Mouse (Mus musculus) embryonic facial prominence, embryonic 14.5 days (tissue): Measurements from ENCODE around the gene Eef1a1. TPM values are rescaled to one million over a fixed set of nuclear protein-coding genes. Genes with fewer than 3 reads are reported as not detected.
"Not testable (repeated sequence)": the region's sequence is repeated elsewhere in the genome, so short reads cannot be mapped to it uniquely, and the experiment has no call there.

Experiments
- ATAC-seq: fragments of 200-750 bp; cut with Nextera tagmentation; 2 replicates; pipeline ENCODE4 v1.8.0; 2017; ENCODE audit warnings: low read depth, moderate number of reproducible peaks, moderate TSS enrichment
- DNase-seq: peaks from one replicate; pipeline ENCODE4 v3.0.0-alpha.2; 2015; ENCODE audit warnings: low spot score
- H3K27ac ChIP-seq: fragments of 300-500 bp; sonication (generic); replicated peaks from 2 replicates; pipeline ENCODE4 v1.5.1; 2014; ENCODE audit warnings: low read depth, mild to moderate bottlenecking, low read length, moderate library complexity
- H3K27me3 ChIP-seq: fragments of 300-500 bp; sonication (generic); replicated peaks from 2 replicates; pipeline ENCODE4 v1.6.1; 2014; ENCODE audit warnings: low read length; ENCODE audit not compliant: control insufficient read depth, insufficient read depth
- H3K36me3 ChIP-seq: fragments of 300-500 bp; sonication (generic); 2 replicates; pipeline ENCODE4 v1.6.1; 2014; ENCODE audit warnings: low read length, mixed read lengths; ENCODE audit not compliant: control insufficient read depth, insufficient read depth
- H3K4me1 ChIP-seq: fragments of 300-500 bp; sonication (generic); 2 replicates; pipeline ENCODE4 v1.6.1; 2014; ENCODE audit warnings: antibody characterized with exemption, low read length; ENCODE audit not compliant: control insufficient read depth, insufficient read depth
- H3K4me2 ChIP-seq: fragments of 300-500 bp; sonication (generic); 2 replicates; pipeline ENCODE4 v1.6.1; 2014; ENCODE audit warnings: low read depth, mild to moderate bottlenecking, low read length, moderate library complexity, mixed read lengths
- H3K4me3 ChIP-seq: fragments of 300-500 bp; sonication (generic); 2 replicates; pipeline ENCODE4 v1.5.1; 2014; ENCODE audit warnings: low read depth, mild to moderate bottlenecking, low read length
- H3K9ac ChIP-seq: fragments of 300-500 bp; sonication (generic); 2 replicates; pipeline ENCODE4 v1.6.1; 2014; ENCODE audit warnings: low read depth, mild to moderate bottlenecking, low read length, moderate library complexity, mixed read lengths
- H3K9me3 ChIP-seq: fragments of 300-500 bp; sonication (generic); 2 replicates; pipeline ENCODE4 v1.6.1; 2016; ENCODE audit warnings: low read length; ENCODE audit not compliant: control insufficient read depth
- WGBS: fragments of 180-500 bp; shearing (Covaris S2); extraction: QIAGEN DNeasy Blood & Tissue Kit; methylation state at CpG from one replicate; pipeline ENCODE4 v1.1.7; 2014; 5-methylcytosine and 5-hydroxymethylcytosine counted together
- polyA plus RNA-seq: library from polyadenylated mRNA; unstranded; fragments of >200 nt; fragmentation: Nextera tagmentation; extraction: Ambion mirVana; gene quantifications from 2 replicates; pipeline ENCODE4 v1.2.1, GENCODE M21; 2014

Eef1a1 gene
- polyA plus RNA-seq, 1 experiment from 2014 or later, result 5,674 TPM

- no peaks in the 10 kb centered on the region for H3K9me3 ChIP-seq
- H3K4me3 ChIP-seq, result no peak overlapping the region
- ATAC-seq (no peak), DNase-seq (no peak)
- no peaks in the 10 kb centered on the region for H3K36me3 ChIP-seq
- H3K9ac ChIP-seq, result no peak overlapping the region
- H3K4me2 ChIP-seq, result no peak overlapping the region
- H3K27ac ChIP-seq, result no peak overlapping the region
- WGBS, result 70% methylated on average over 4 of the region's 4 CpGs
- H3K4me1 ChIP-seq, result peaks cover 11% of the 10 kb centered on the region
- H3K27me3 ChIP-seq, result no peaks in the 10 kb centered on the region
Measured at GRCm38 (mm10) chr9:78504133-78504532, 15.2 kb upstream of the Eef1a1 start.

- peaks cover 11% of the 10 kb centered on the region for H3K4me1 ChIP-seq
- 11% methylated on average over 6 of the region's 6 CpGs for WGBS
- H3K9me3 ChIP-seq, result no peaks in the 10 kb centered on the region
- peak overlapping the region; percentile 46; the same call in 1 of the 2 replicates for H3K9ac ChIP-seq
- ATAC-seq (peak; percentile 66), DNase-seq (peak; percentile 62)
- H3K4me3 ChIP-seq, result no peak overlapping the region
- H3K27ac ChIP-seq, result peak overlapping the region; percentile 78
- H3K4me2 ChIP-seq, result peak overlapping the region; percentile 20; the same call in 1 of the 2 replicates
- no peaks in the 10 kb centered on the region for H3K36me3 ChIP-seq
- no peaks in the 10 kb centered on the region for H3K27me3 ChIP-seq
Measured at GRCm38 (mm10) chr9:78503223-78504079, 14.5 kb upstream of the Eef1a1 start.

- Histone ChIP-seq H3K27ac (no peak overlapping the region), H3K4me1 (peaks cover 11% of the 10 kb centered on the region), H3K27me3 (no peaks in the 10 kb centered on the region), H3K4me3 (no peak overlapping the region), H3K36me3 (no peaks in the 10 kb centered on the region), H3K9me3 (no peaks in the 10 kb centered on the region), H3K9ac (no peak overlapping the region), H3K4me2 (no peak overlapping the region)
- DNase-seq (no peak), ATAC-seq (no peak)
- WGBS, result 80% methylated on average over 4 of the region's 4 CpGs
Measured at GRCm38 (mm10) chr9:78501284-78501683, 12.3 kb upstream of the Eef1a1 start.

- Histone ChIP-seq H3K4me1 (peaks cover 11% of the 10 kb centered on the region), H3K27me3 (no peaks in the 10 kb centered on the region), H3K9ac (no peak overlapping the region), H3K36me3 (no peaks in the 10 kb centered on the region), H3K4me2 (no peak overlapping the region), H3K27ac (no peak overlapping the region), H3K9me3 (no peaks in the 10 kb centered on the region), H3K4me3 (no peak overlapping the region)
- WGBS, result 44% methylated on average over 3 of the region's 3 CpGs
- ATAC-seq, result no peak
- peak; percentile 41 for DNase-seq
Measured at GRCm38 (mm10) chr9:78500386-78500785, 11.4 kb upstream of the Eef1a1 start.

- H3K27ac ChIP-seq, result no peak overlapping the region
- no peak overlapping the region for H3K4me2 ChIP-seq
- H3K27me3 ChIP-seq, result no peaks in the 10 kb centered on the region
- no peak overlapping the region for H3K4me3 ChIP-seq
- no peak overlapping the region for H3K9ac ChIP-seq
- DNase-seq (no peak), ATAC-seq (no peak)
- 74% methylated on average over 7 of the region's 7 CpGs for WGBS
- no peaks in the 10 kb centered on the region for H3K36me3 ChIP-seq
- H3K4me1 ChIP-seq, result no peaks in the 10 kb centered on the region
- H3K9me3 ChIP-seq, result no peaks in the 10 kb centered on the region
Measured at GRCm38 (mm10) chr9:78493171-78493570, 4.2 kb upstream of the Eef1a1 start.

- no peak overlapping the region for H3K4me2 ChIP-seq
- ATAC-seq, result no peak
- H3K36me3 ChIP-seq, result no peaks in the 10 kb centered on the region
- H3K9me3 ChIP-seq, result no peaks in the 10 kb centered on the region
- DNase-seq, result no peak
- no peaks in the 10 kb centered on the region for H3K27me3 ChIP-seq
- WGBS, result 79% methylated on average over 3 of the region's 3 CpGs
- H3K4me3 ChIP-seq, result no peak overlapping the region
- H3K27ac ChIP-seq, result no peak overlapping the region
- H3K9ac ChIP-seq, result no peak overlapping the region
- no peaks in the 10 kb centered on the region for H3K4me1 ChIP-seq
Measured at GRCm38 (mm10) chr9:78492254-78492653, 3.3 kb upstream of the Eef1a1 start.

GRCm38 (mm10) chr9:78491169-78491568 is 2.2 kb upstream of the Eef1a1 start:
- Histone ChIP-seq H3K27me3 (no peaks in the 10 kb centered on the region), H3K9ac (no peak overlapping the region), H3K4me2 (no peak overlapping the region), H3K9me3 (no peaks in the 10 kb centered on the region), H3K4me1 (no peaks in the 10 kb centered on the region), H3K36me3 (no peaks in the 10 kb centered on the region), H3K27ac (no peak overlapping the region), H3K4me3 (no peak overlapping the region)
- ATAC-seq (no peak), DNase-seq (no peak)
- 70% methylated on average over 3 of the region's 3 CpGs for WGBS

- not testable (repeated sequence) for H3K9me3 ChIP-seq, H3K4me3 ChIP-seq, H3K9ac ChIP-seq, H3K36me3 ChIP-seq, ATAC-seq, DNase-seq, H3K4me2 ChIP-seq, H3K27ac ChIP-seq, H3K27me3 ChIP-seq, H3K4me1 ChIP-seq
- WGBS, result 95% methylated on average over 5 of the region's 5 CpGs
Measured at GRCm38 (mm10) chr9:78488021-78488420, 930 bp downstream of the Eef1a1 start.

- ATAC-seq (no peak), DNase-seq (no peak)
- Histone ChIP-seq H3K27ac (no peak overlapping the region), H3K9me3 (no peaks in the 10 kb centered on the region), H3K9ac (no peak overlapping the region), H3K4me2 (no peak overlapping the region), H3K36me3 (peaks cover 10% of the 10 kb centered on the region), H3K4me1 (peaks cover 9% of the 10 kb centered on the region; the same call in 1 of the 2 replicates), H3K27me3 (no peaks in the 10 kb centered on the region), H3K4me3 (no peak overlapping the region)
- 67% methylated on average over 3 of the region's 3 CpGs for WGBS
Measured at GRCm38 (mm10) chr9:78484660-78485059, 4.3 kb downstream of the Eef1a1 start.
